Mouse (Mus musculus): ENCODE results near the gene Il12a.

Gene Il12a

DNA sequence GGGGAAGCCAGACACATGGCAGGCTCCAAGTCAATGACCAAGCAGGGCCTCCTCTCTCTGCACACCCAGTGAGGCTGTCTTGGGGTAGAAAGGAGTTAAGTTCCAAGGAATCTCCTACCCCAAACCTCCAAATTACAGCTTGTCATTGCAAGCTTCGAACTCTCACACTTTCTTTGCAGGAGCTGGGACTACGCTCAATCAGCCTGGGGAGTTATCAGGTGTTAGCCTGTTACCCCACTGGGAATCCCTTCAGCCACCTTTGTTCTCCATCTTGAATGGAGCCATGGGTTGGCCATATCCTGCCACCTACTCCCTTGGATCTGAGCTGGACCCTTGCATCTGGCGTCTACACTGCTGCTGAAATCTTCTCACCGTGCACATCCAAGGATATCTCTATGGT, at the start of gene Il12a:
TSS of gene Il12a (plus strand) at position 301 of the 400 bp plus-strand sequence.
- DNase-seq = no peak

DNA sequence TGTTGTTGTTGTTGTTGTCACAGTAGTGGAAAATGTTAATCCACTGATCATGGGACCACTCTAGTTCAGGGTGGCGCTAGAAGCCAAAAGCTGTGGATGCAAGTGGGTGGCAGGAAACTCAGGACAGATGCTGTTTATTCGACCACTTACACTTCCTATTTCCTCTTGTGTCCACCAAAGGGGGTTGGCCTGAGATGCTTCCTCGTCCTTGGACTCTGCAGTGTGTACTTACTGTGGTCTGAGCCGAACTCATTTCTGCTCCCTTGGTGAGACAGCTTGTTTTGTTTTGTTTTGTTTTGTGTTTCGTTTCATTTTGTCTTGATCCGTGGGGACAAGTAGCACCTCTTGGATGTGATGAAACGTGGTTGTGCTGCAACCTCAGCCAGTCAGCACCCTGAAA, 47.5 kb upstream of the Il12a start:
- DNase-seq = no peak

DNA sequence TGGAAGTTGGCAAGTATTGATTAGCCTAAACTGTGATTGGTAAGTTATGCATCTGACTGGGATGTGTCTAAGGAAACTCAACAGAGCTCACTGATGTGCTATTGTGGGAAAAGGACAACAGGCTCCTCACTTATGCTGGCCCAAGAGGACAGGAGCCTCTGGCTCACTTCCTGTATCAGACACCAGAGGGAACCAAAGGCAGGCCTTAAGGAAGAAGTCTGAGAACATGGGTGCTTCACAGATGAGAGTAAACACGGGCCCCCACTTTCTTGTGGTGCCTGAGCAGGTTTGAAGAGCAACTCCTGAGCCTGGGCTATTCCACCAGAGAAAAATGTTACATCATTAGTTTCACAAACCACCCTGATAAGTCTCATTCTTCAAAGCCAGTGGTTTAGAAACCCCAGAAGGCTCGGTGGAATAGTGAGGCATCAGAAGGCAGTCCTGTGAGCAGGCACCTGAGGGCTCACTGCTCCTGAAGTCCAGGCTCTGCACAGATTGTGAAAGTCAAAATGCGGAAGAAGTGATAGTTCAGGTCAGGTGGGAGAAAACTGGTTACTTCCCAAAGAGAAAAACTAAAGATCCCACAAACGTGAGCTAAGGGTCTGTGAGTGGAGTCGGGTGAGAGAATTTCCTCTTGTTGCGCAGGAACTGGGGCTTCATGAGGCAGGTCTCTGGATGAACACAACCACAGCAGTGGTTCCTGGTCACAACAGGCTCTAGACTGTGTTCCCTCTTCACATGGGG, 43.9 kb upstream of the Il12a start:
- DNase-seq = peak; percentile 74

DNA sequence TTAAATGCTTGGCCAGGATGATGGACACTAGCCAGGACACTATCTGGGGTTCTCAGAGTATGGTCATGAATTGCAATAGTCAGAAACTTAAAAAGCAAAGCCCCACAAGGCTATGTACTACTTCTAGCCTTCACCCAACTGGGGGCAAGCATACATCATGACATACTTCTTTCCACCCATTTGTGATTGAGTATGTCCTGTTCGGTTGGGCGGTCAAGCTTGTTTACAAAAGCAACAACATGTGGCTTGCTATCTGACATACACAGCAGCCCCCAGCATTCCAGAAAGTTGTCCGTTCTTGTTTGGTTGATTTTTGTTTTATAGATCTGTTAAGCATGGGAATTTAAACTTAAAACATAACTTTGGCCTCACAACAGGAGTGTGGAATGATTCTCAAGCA, 43.2 kb upstream of the Il12a start:
- DNase-seq = no peak

DNA sequence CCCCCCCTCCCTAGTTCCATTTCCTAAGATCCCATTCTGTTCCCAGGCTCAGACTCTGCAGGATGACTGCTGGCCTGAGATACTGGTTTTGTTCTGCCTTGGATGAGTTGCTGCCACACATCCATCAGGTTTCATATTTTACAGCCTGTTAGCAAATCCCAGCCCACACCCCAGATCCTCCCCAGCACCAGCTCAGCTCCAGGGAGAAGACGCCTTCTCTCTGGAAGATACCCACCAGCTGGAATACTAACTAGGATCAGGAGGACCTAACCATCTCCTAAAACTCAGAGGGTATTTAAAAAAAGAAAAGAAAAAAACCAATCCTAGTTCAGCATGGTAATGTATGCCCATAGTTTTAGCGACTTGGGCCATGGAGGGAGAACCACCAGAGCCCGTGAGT, 40.2 kb upstream of the Il12a start:
- DNase-seq = no peak

DNA sequence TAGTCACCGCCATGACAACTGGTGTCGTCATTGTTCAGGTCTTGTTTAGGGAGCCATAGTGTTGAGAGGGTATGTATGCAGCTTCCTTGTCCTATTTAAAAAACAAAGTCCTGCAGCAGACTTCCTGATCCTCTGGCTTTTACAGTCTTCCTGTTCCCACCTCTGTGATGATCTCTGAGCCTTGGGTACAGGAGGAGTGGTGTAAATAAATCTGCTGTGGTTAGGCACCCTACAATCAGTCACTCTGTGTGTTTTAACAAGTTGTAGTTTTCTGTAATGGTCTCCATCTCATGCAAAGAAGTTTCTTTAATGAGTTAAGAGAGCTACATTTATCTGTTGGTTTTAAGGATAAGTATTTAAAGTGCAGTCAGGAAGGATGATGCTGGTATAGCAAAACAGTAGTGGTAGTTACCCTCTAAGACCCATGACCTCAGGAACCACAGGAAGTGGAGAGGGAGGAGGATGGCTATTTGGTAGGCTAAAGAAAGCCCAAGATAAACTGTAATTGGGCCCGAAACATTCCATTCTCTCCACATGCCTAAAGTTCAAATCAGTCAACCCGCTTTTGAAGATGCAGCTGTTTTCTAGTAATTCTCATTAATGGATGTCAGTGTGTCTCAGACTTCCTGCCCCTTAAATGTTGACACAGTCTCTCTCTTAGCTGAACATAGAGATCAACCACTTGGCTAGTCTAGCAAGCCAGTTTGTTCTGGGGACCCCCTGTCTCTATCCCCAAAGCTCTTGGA, 33.7 kb upstream of the Il12a start:
- DNase-seq = no peak

DNA sequence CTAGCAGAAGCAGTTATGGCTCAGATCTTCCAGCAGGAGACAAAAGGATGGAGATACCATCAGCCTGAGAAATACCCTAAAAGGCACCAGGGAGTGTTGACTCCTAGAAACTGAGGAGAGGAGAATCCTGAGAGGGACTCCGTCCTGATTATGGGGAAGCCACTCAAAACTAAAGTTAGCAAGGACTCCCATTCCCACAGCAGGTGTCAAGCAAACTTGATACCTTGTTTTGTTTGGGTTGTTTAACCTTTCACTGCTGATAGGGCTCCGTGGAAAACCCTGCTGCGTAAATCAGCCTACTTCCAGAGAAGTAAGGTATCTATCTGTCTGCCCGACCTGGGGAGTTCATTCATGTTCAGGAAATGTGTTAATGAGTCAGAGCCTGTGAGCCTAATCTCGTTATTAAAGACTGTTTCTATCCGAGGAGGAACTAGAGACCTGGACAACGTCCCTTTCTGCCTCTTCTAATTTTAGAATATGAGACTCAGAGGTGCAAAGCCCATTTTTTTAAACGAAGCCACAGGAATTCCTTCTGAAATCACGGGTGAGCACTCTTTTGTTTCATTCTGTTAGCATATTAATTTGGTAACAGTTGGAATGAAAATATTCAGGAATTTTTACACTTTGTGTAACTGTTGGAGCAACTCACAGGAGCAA, 32.7 kb upstream of the Il12a start:
- no peak for DNase-seq

DNA sequence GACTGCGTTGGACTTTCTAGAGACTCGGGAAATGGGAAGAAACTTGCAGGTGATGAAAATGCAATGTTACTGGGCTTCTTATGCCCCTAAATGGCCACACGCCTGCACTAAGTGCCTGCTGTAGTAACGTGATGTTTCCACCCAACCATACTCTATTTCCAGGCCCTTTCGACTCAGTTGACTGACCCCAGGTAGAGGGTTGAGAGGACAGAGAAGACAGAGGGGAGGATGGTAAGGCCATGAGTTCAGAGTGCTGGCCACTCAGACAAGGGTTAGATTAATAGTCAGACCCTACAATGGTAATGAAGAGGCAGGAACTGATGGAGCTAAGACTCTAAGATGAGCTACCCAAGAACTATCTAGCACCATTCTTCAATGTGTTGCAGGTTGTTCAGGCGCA, 30.4 kb upstream of the Il12a start:
- DNase-seq = no peak

DNA sequence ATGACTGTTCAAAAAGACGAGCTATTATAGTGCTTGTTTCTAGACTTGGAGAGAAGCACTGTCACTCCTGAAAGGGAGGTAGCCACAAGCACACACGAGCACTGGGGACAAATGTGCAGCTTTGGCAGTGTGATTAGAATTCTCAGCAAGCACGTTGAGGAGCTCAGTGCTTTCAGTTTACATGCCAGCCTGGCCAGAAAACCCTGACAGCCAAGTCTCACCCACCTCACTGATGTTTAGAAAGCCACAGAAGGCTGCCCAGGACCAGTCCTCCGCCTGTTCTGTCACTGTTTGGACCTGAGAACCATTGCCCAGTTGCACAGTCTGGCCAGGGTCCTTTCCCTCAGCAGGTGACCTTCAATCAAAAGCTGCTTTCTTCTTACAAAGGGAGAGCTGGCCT, 29.9 kb upstream of the Il12a start:
- no peak for DNase-seq

DNA sequence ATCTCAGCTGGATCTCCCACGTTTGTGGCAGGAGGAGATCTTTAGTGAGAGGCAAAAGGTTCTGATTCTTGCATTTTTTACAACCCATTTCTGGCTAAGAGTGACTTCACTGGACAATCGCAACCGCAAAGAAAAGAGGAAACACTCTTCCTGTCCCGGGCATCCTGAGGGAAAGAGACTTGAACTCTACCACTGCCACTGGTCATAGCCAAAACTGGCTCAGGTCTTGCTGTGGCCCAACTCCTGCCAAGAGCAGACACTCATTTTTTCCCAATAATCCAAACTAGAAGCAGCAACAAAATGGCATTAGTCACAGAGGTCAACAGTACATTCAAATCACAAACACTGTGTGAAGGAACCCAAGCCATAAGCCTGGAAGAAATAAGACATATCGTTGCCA, 28.1 kb upstream of the Il12a start:
- DNase-seq = no peak

DNA sequence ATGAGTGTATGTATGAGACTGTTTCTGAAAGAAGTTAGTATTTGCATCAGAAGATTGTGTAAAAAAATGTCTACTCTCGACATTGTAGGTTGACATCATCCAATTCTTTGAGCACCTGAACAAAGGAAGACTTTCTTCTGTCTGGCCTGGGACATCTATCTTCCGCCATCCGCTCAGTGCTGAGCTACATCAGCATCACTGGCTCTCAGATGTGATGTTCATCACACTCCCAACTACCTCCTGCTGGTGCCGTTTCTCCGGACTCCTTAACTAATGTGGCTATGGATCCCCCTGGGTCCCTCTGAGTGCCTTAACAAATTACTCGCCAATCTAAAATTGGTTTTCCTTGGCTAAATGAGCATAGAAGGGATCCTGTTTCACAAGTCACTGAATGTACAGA, 26.1 kb upstream of the Il12a start:
- DNase-seq = no peak

DNA sequence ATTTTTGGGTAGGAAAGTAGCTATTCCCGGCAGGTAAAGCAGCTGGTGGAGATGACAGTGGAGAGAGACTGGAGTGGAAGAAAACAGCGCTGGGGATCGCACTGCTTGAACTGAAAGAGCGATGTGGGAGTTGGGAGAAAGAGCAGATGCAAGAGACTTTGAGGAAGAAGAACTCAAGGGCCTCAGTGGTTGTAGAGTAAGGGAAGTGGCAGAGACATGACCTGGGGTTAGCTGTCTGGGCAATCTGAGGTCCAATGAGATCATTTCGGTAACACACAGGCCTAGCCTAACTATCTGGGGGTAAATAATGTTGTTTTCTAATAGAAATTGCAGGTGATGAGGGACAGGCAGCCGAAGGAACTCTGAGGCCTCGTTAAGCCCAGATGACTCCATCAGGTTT, 24.1 kb upstream of the Il12a start:
- no peak for DNase-seq

DNA sequence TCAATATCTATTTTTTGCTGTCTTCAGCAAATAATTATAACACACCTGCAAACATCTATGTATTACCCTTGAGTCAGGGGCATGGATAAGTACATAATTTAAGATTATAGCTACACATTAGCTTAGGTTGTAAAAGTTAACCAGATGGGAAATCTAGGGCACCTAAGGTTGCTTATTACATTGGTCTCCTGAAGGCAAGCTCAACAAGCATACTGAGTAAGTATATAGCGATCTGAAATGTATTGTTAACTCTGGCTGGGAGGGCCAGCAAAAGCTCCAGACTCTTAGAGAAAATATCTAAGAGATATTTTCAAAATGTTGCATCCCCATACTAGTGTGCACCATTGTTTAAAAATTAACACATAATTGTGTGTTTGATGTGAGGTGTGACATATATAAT, 22.6 kb upstream of the Il12a start:
- DNase-seq = no peak

DNA sequence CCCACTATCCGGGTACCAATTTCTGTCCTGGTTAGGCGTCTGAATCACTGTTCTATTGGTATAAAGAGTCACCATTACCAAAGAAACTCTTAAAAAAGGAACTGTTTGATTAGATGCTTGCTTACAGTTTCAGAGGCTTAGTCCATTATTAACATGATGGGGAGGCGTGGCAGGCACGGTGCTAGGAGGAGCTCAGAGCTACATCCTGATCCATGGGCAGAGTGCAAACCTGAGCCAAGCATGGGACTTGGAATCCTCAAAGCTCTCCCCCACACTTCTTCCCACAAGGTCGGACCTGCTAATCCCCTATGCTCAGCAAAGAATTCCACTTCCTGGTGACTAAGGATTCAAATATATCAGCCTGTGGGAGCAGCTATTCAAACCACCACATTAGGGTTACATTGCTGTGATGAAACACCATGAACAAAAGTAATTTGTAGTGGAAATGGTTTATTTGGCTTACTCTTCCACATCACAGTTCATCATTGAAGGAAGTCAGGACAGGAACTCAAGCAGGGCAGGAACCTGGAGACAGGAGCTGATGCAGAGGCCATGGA, 20.9 kb upstream of the Il12a start:
- no peak for DNase-seq

DNA sequence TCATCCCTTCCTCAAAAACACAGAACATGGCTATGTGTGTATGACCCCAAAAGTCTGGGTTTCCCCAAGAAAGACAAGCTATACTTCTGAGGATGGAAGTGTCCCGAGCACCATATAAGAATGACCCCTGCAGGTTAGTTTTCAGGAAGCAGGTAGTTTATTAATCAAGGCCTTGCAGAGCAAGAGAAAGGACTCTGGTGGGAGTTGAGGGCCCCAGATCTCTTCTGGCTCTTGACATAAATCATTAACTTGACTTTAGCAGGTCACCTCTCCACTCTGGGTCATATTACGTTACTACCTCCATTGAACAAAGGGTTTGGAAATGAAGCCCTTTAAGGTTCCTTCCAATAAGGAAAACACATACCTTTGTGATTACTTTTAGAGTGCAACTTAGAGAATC, 15.7 kb upstream of the Il12a start:
- DNase-seq = no peak

DNA sequence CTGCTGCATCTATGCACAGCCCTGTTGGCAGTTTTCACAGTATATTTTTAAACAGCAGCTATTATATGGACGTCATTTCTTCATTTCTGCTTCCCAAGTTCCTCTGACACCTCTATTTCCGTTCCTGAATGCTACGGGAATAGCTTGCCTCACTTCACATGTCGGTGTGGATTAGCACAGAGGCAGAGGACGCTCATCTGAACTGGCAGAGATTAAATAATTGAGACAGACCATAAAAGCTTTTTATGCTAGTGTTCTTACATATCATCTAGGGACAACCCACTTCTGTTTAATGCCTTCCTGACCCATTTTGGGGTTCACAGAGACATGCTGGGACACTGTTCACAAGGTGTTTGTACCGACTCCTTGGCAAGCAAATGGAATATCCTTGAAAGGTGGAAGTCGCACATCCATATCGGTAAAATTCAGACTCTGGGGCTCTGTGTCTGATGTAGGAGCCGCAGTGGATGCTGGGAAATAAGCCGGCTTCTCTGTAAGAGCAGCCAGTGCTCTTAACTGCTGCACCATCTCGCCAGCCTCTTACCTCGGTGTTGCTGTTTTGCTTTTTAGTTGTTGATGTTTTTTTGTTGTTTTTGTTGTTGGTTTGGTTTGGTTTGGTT, 15.1 kb upstream of the Il12a start:
- no peak for DNase-seq

DNA sequence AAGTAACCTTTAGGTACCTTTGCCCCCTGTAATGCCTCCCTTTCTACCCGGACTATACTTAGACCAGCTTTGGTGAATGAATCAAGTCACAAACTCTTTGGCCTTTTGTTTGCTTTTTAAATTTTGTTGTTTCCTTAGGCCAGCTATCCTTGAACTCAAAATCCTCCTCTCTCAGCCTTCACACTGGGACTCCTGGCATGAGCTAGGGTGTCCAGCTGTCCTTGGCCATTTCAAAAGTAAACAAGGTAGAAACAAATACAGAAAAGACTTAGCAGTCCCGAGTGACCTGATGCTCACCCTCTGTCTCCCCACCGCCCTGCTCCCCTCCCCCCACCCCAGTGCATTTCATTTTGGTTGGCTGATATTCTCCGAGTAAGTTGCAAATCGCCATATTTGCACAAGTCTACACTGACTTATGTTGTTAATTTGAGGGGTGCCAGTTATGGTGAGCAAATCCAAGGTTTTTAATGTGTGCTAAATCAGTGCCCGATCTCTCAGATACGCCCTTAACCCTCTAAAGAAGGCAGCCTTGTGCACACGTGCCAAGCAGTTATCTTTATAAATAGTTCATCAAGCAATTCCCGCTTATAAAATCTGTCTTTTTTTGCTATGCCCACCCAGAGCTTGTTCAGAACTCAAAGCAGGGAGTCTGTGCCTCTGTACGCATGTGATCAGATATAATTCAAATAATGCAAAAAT, 14.3 kb upstream of the Il12a start:
- DNase-seq = no peak

DNA sequence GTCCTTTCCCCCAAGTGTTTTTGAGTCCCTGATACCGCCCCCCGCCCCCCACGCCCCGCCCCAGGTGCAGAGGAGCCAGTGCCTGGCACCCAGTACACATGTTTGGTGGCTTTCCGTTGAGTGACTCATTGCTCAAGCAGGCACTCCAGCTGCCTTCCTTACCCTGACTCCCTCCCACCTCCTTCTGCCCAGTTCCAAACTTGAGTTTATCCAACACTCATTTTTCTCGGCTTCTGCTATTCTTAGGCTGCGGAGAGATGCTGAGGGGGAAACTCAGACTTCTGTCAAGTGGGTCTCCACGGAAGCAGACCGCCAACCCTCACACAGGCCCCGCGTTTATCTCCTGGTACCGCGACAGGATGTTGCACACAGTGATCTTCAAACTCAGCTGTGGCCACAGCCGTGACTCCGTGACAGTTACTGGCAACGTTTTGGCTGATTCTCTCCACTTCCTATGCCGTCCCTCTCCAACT, 13.6 kb upstream of the Il12a start:
- DNase-seq = peak; percentile 89

DNA sequence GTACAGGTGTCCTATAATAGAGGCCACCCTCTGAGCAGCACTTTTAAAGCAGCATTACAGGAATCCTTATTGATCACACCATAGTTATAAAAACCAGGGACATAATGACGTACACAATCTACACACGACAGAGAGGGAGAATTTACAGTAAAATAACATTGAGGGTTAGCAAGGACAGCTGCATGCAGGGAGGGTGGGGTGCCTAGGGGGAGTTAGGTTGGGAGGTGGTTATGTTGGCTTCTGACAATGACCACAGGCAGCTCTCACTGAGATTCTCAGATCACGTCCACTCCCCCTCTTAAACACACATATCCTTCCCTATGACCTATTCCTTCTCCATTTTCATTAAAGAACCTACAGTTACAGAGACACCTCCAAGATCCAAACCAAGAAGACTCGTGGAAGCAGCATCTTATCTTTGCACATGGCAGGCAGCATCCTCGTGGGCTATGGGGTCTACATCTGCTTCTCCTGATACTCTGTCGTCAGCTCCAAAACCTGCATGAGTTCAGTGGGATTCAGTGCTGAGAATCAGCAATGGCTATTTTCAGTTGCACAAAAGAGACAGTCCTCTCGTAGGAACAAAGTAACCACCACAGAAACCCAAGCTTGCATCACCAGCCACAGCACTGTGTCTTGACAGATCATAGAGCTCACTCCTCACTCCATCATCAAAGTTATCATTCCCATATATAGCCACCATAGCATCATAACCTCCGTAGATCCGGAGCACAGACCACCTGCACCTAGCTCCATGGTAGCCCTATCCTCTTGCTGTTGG, 11.4 kb upstream of the Il12a start:
- peak; percentile 12 for DNase-seq

DNA sequence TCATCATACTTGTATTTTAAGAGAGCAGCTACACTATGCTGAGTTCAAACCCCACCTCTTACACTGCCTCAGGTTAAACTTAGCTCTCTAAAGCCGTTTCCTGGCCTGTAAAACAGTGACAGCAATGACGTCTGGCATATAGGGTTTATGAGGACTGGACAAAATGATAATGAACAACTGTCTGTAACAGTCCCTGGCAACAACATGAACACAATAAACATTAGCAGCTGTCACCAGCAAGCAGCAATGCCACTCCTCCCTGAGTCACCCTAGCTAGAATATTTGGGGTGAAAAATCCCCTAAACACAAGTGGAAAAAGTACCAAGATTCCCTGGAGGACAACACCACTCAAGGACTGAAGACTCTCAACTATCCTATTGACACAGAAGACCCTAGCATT, 6.9 kb upstream of the Il12a start:
- no peak for DNase-seq

DNA sequence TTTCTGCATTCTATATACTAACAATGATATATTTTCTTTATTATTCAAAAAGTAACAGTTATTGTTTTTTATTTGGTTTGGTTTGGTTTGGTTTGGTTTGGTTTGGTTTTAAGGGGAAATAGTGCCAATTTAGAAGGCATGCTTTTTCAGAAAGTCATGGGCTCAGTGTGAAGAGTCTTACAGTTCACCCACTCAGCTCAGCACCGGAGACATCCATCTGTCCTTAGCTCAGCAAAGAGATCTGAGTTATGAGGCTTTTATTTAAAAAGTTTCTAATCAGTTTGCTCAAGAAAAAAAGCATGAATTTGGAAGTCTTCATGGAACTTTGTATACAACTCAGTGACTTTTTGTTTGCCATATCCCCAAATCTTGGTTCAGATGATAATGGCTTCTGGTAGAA, 6.2 kb upstream of the Il12a start:
- no peak for DNase-seq
